Mouse (Mus musculus): ENCODE measurements at regions not wholly inside any gene's neighbourhood (a gene's known extent, or its start where the extent isn't known, plus 50 kb on each side); places are given as distances from the start of the nearest gene placed in this dataset.
A peak's percentile ranks its signal among the peaks of the same experiment; 100 is the strongest.

DNA sequence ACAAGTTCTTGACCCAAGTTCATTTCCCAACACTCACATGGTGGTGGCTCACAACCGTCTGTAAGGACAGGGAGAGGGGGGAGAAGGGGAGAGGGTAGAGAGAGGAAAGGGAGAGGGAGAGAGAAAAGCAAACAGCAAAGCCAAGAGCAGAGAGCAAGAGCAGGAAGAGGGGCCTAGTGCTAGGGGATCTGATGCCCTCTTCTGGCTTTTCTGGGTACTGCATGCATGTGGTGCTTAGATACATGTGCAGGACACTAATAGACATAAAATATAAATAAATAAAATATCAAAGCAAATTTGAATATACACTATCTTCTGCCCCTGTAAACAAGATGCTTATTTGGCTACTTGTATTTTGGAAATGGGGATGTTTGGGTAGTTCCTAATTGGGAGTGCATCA is 91.2 kb downstream of the Rnf138rt1 start:
- DNase-seq (ENCODE audit: low spot score): peak; percentile 21

Data from thymus, postnatal 0 days (tissue).